22 mouse cellular contexts compared by ENCODE assay signal in the genomic region with DNA sequence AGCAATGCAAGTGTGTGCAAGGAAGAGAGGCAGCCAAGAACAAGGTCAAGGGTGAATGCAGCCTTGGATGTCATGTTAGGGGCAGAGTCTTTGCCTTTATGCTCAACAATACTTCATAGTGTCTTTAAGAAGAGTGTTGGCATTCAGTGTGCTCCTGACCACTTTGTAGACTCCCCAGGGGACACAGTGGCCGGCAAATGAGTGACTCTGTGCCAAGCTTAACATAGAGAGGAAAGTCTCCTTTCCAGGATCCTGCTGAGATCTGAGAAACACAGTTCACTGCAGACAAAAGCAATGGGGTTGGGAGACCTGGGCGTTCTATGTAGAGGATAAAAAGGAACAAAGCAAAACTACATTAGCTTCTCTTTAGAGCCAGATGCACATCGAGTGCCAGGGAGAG.
"Had no signal": no experiment of that assay in that cellular context is flagged by ENCODE, and none has a peak within 500 bp of the region (broad histone marks: within the 10 kb centered on the region; RNA-seq: fewer than 3 reads in every experiment).

No protein-coding gene starts in this region.

- H3K36me3 ChIP-seq: limb, embryonic 10.5 days; limb, embryonic 13.5 days; liver, embryonic 12.5 days; liver, embryonic 15.5 days; lung, embryonic 15.5 days; midbrain, embryonic 12.5 days; midbrain, embryonic 15.5 days; neural tube, embryonic 12.5 days; neural tube, embryonic 15.5 days had no signal

- H3K4me2 ChIP-seq: limb, embryonic 13.5 days; liver, embryonic 12.5 days; liver, embryonic 15.5 days; lung, embryonic 15.5 days; midbrain, embryonic 12.5 days; midbrain, embryonic 15.5 days; neural tube, embryonic 12.5 days; neural tube, embryonic 15.5 days had no signal

- H3K4me1 ChIP-seq: liver, embryonic 12.5 days; liver, embryonic 15.5 days; midbrain, embryonic 15.5 days; neural tube, embryonic 12.5 days had no signal

- H3K27ac ChIP-seq: limb, embryonic 10.5 days; limb, embryonic 13.5 days; liver, embryonic 12.5 days; liver, embryonic 15.5 days; lung, embryonic 15.5 days; midbrain, embryonic 12.5 days; midbrain, embryonic 15.5 days; neural tube, embryonic 12.5 days; neural tube, embryonic 15.5 days; stomach, postnatal 0 days had no signal

- ATAC-seq: liver, embryonic 12.5 days; midbrain, embryonic 15.5 days had no signal

- H3K27me3 ChIP-seq: liver, embryonic 12.5 days; liver, embryonic 15.5 days; lung, embryonic 15.5 days; midbrain, embryonic 12.5 days; midbrain, embryonic 15.5 days; neural tube, embryonic 12.5 days; neural tube, embryonic 15.5 days had no signal

- DNase-seq: kidney, postnatal 14 days; kidney, postnatal 4 days; liver; lung, adult 18-20 months; lung, postnatal 10 days; lung, postnatal 36 days; right cerebral cortex, adult 18-20 months; right cerebral cortex, postnatal 14 days; right cerebral cortex, postnatal 4 days; thymus, adult 2 months; thymus, postnatal 14 days; thymus, postnatal 4 days had no signal

- H3K4me3 ChIP-seq: limb, embryonic 10.5 days; limb, embryonic 13.5 days; liver, embryonic 12.5 days; liver, embryonic 15.5 days; lung, embryonic 15.5 days; midbrain, embryonic 12.5 days; midbrain, embryonic 15.5 days; neural tube, embryonic 12.5 days; neural tube, embryonic 15.5 days had no signal

- H3K9ac ChIP-seq: limb, embryonic 13.5 days; liver, embryonic 12.5 days; liver, embryonic 15.5 days; lung, embryonic 15.5 days; midbrain, embryonic 12.5 days; midbrain, embryonic 15.5 days; neural tube, embryonic 12.5 days; neural tube, embryonic 15.5 days had no signal

- H3K9me3 ChIP-seq: limb, embryonic 10.5 days; limb, embryonic 13.5 days; liver, embryonic 12.5 days; liver, embryonic 15.5 days; lung, embryonic 15.5 days; midbrain, embryonic 12.5 days; midbrain, embryonic 15.5 days; neural tube, embryonic 12.5 days; neural tube, embryonic 15.5 days had no signal
